Mouse (Mus musculus): ENCODE data around the gene Baz1b.

Gene Baz1b

GRCm38 (mm10) chr5:135274663-135275396 is 87.8 kb downstream of the Baz1b start:
- DNase-seq (ENCODE audit: low spot score): no peak

- no peak for DNase-seq (ENCODE audit: low spot score)
These were observed 89.5 kb downstream of the Baz1b start for GRCm38 (mm10) chr5:135276597-135276996.

- no peak for DNase-seq (ENCODE audit: low spot score)
These were observed 93.2 kb downstream of the Baz1b start for GRCm38 (mm10) chr5:135280226-135280625.

- no peak for DNase-seq (ENCODE audit: low spot score)
These were observed 98.1 kb downstream of the Baz1b start for GRCm38 (mm10) chr5:135285211-135285610.

GRCm38 (mm10) chr5:135286185-135286584 is 99.1 kb downstream of the Baz1b start:
- DNase-seq (ENCODE audit: low spot score): peak; percentile 26

GRCm38 (mm10) chr5:135286926-135287325 is 99.9 kb downstream of the Baz1b start:
- DNase-seq (ENCODE audit: low spot score): no peak

- no peak for DNase-seq (ENCODE audit: low spot score)
These were observed 103.6 kb downstream of the Baz1b start for GRCm38 (mm10) chr5:135290703-135291102.

- DNase-seq (ENCODE audit: low spot score): no peak
These were observed 104.1 kb downstream of the Baz1b start for GRCm38 (mm10) chr5:135291193-135291592.

- DNase-seq (ENCODE audit: low spot score): no peak
These were observed 104.9 kb downstream of the Baz1b start for GRCm38 (mm10) chr5:135292001-135292400.
